Mouse (Mus musculus) megakaryocyte, embryonic 14.5 days (primary cell): Measurements from ENCODE around the gene St3gal3.

Experiments
- FLI1 ChIP-seq: IDR thresholded peaks from 2 replicates; pipeline ENCODE4 v1.6.1; 2012; ENCODE audit warnings: low read length, inconsistent platforms, mixed read lengths
- GATA1 ChIP-seq: IDR thresholded peaks from 3 replicates; pipeline ENCODE4 v1.6.1; 2012; ENCODE audit warnings: mixed read lengths, low read length, inconsistent platforms, borderline replicate concordance

GRCm38 (mm10) chr4:117996701-117997100 lies 138.0 kb downstream of the St3gal3 start:
- no peak for TF ChIP-seq GATA1
- TF ChIP-seq FLI1, result no peak
